Mouse (Mus musculus) cerebellum, postnatal 36 days (tissue): Measurements from ENCODE around the gene Plcb1.

ENCODE experiments used
- DNase-seq, 2 experiments: peaks; one replicate each; pipeline ENCODE4 v3.0.0; 2021 to 2022; ENCODE audit warnings: mixed read lengths in 2 of 2

Gene Plcb1

DNA sequence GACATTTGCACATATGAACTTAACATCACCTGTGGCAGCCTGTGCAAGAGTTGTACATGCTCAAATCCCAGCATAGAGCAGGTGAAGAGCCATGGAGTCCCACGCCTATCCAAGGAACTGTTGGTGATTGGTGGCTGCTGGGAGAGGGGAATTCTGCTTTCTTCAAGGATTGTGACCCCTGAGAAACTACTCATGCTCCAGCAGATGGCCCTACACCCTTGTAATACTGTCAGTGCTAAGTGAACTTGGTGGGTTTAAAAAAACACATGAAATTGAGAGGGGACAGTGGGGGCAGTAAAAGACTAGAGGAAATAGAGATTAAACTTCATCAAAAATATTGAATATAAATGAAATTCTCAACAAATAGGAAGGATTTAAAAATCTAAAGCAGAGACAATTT lies 53.0 kb downstream of the Plcb1 start:
- no peak for DNase-seq

DNA sequence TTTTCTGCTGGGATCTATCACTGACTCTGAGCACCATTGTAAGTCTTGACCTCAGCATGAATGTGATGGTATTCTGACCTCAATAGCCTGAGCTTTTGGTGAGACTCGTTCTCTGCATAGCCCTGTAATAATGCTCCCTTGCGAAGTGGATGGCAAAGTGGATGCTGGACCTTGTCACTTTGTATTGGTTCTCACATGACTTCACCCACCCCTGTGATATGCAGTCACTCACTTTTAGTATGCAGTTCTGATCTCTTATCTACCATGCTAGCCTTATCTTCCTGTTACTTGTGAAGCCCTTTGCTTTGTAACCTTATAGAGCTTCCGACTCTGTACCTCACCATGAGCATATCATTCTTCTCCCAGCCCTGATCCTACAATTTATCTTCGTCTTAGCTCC lies 57.0 kb downstream of the Plcb1 start:
- no peak for DNase-seq

DNA sequence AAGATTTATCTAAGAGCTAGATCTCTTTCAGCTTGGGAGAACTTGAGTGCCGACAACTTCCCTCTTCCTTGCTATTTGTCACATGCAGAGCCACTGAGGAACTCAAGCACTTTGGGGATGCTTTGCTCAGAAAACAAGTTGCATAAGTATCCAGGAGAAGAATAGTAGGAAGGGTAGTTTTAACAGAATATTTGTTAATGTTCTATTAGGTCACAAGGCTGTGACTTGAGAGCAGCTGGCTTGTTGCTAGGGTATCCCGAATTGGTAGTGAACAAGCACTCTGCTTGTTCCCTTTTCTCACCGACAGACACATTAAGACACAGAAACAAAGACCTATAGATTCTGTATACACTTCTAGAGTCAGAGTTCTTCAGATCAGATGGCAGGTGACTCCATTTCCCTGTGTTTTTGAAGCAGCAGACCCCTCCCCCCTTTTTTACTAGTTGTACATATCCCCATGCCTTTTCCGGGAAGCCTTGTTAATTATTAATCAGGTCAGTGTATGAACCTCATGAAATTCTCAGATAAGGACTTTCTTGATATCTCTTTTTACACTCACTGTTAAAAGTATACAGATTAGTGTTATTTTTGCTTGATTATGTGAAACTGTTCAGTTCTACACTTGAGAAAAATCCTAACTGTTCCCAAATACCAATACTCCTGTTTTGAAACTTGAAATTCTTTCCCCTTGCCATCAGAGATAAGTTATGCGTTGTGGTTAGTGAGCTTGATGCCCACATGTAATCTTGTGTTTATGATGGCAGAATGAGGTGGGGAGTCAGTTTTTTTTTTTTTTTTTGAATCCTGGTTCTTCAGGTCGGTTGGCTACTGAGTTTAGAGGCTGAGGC lies 58.7 kb downstream of the Plcb1 start:
- DNase-seq: no peak

DNA sequence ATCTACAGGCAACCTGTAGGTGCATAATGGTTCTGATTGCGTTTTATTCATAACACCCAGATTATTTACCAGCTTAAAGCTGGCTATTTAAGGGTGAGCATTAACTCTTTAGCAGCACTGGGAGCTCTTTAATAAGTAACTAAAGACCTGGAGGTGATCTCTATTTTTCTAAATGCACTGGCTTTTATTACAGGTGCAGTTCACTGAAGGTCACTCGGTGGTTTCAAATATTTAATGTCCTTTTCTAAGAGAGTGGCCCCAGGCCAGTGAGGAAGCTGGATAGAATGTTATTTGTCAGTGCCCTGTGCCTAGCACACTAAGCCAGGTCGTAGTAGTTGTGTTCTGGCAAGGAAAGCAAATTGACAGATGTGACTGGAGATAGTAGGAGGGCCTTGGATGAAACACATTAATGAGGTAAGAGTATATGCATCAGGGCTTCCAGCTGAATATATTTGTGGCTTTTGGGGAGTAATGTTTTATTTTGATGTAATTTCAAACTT lies 59.4 kb downstream of the Plcb1 start:
- DNase-seq: no peak

DNA sequence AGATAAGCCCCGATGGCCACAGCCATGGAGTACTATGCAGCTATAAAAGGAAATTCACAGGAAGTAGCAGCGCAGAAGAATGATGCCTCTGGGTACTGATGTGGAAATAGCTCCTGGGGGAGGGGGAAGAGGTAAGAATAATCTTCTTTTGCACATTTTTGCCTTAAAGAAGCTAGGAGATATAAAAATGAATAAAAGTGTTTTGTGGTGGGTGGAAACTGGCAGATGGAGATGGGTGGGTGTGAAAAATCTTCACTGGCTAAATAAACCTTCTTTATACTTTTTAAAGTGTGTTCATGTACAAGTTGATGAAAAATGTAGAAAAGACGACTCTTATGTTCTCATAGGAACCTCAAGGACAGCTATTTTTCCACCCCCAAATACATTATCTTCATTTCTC lies 60.7 kb downstream of the Plcb1 start:
- no peak for DNase-seq

DNA sequence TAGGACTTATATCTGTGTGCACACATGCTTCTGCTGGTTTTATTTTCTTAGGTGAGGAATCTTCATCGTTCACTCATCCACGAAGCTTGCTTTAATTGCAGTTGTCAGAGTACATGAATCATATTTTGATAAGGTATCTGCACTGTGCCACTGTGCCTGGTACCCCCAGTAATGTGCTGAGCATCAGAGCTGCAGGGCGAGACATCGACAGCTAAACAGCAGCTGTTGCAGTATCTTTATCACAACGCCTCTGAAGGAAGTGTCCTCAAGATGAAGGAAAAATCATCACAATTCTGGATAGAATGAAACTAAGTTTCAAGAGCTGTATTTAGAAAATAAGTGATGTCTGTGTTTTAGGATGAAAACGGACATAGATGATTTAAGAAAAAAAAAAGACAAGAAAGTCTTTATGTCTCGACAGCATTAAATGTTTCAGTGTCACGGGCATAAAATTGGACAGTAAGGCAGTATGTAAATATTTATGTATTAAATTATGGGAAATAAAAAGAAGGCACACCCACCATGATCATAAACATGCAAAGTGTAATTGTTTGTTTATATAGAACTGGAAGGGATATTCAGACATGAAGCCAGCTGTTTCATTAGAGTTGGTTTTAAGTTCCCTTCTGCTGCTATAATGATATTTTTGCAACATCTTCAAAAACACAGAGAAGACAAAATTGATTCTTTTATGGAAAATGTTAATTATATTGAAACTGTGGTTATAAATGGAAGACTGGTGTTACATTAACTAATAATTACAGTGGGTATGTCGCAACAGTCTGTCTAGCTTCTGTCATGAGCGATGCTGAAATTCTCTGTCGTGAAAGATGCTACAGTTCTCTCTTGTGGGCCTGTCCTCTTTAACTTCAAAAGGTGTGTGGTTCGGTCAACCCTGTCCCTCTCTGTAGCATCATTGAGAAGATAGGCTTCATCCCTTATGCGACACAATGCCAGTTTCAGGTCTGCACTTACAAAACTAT lies 65.6 kb downstream of the Plcb1 start:
- DNase-seq: no peak

DNA sequence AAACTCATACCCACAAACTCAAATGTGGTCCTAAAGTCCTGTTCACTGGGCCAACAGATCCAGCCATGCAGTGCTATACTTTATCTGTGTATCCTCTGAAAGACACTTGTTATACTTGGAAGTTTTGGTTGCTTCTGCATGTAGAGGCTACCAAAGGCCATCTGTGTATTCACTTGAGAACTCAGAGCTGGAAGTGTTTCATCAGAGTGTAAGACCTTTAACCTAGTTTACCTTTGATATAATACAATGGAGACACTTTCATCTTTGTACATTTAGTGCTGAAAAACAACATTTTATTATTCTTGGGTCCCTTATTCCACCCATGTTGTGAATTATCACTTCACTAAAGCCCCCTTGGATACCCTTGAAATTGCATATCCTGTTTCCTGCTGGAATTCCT lies 70.4 kb downstream of the Plcb1 start:
- no peak for DNase-seq

DNA sequence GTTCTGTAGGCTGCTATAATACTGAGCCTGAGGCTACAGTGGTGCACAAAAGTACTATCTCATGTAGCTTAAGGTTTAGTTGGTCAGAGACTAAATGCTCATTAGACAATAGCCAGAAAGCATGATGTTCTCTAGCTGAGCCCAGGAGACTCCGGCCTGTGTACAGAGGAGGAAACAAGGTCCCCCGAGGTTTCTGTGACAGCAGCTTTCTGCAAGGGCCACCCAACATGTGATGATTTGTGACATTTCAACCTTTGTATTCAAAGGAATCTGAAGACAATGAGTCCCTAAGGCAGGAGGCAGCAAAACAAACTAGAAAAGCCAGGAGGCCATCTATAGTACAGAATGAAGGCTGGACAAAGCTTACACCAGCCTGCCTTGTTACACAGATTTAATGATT lies 70.8 kb downstream of the Plcb1 start:
- DNase-seq: no peak

DNA sequence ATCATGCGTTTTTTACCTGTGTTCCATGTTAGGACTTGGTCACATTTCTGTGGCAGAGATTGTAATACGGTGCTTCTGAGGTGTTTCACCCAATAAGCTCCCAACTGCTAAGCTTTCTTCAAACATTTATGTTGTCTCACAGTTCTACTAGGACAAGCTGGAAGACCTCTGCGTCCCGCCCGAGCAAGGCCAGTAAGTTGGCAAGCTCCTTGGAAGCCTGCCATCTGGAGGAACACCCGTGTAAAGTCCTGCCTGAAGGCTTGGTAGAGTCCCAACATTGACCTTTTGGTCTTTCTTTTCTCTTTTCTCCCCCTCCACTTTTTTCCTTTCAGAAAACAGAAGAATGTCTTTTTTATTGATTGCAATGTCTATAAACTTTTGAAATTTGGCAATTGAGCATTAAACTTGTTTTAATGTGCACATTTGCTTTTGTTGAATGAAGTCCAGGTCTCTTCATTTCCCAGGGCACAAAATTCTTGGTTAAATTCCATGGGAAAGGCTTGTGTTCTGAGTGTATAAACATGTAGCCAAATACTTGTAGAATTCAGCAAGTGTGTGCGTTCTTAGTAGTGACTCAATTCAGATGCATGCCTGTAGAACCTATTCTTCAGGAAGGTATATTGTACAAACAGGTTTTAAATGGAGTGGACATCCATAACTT lies 79.2 kb downstream of the Plcb1 start:
- peak; percentile 72 to 75 for DNase-seq

DNA sequence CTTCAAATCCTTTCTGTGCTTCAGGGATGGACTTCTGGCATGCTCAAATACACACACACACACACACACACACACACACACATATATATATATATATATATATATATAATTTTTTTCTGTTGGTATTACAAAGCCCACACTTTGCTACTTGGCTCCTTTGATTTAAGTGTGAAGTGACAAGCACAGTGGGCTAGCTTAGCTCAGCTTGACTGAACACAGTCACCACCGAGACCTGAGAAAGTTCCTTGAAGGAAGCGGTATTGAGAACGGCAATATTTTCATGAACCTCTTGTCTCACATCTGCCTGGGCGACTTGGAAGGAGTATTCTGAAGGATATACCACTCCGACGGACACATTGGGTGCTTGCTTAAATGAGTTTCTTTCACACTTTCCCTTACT lies 81.5 kb downstream of the Plcb1 start:
- no peak for DNase-seq

DNA sequence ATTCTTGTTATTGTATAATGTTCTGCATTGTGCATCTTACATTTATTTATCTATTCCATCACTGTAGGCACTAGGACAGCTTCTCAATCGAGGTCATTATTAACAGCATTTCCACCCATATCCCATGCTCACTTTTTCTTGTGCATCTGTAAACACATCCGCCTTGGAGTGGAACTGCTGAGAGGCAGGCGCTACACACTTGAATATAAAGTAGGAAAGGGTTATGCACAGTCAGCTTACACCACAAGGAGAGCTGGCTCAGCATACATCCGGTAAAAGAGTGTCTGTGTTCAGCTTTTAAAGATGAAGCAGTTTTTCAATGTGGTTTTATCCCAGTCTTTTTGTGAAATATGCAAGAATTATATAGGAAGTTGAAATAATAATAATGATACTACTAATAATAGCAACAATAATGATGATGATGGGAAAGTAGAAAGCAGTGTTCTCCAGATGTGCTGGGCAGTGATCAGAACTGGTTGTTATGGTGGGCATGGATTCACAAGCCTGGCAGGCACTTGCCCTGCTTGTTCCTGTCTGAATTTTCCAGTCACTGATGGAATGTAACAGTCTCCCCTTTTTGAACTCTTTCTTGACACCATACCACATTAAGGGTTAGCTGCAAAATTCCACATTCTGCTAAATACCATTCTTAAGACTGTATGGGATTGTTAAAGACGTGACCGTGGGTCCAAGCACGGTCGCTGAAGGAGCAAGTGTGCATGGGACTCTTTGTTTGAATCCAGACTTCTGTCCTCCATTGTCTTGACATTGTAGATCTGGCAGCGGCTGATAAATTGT lies 86.0 kb downstream of the Plcb1 start:
- no peak for DNase-seq

DNA sequence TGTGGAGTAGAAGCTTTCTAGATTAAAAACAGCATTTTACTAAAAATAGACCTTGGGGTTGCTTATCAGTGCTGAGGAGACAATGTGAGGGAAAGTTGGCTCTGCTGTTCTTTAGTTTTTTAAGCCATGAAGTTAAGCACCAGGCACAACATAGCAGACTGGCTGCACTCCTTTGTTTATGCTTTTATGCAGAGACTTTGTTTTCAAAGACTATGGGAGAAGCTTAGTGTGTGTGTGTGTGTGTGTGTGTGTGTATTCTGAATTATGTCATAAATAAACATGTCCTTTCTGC lies 86.6 kb downstream of the Plcb1 start:
- DNase-seq: no peak

DNA sequence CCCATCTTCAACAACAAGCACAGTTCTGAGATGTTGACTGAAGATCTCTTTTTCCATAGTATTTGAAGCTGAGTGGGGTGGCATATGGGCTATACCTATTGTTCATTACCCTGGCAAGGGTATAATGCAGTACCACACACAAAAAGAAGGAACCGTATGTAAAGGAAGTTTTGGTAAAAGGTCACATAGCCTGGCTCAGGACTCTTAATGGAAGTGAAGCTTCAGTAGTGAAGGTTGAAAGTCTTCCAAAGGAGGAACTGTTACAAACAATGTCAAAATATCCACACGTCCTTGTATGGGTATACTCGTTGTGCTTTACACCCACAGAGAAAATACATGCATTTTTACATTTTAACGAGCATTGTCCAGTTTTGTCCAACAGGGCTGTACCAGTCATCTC lies 91.3 kb downstream of the Plcb1 start:
- no peak for DNase-seq

DNA sequence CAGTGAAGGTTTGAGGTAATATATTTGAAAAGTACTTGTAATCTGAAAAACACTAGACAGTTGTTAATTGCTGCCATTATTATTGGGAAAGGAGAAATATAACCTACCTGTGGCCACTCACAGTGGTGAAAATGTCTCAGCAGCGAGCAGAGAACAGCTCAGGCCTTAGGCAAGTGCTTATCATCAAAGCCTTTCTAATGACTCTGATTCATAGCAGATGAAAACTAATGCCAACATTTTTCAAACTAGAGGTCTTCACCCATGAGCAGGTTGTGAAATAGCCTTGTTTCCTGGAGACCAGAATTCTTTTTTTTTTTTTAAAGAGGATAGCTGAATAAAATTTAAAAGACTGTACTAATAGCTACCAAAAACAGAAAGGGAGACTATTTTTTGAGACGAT lies 105.3 kb downstream of the Plcb1 start:
- no peak for DNase-seq

DNA sequence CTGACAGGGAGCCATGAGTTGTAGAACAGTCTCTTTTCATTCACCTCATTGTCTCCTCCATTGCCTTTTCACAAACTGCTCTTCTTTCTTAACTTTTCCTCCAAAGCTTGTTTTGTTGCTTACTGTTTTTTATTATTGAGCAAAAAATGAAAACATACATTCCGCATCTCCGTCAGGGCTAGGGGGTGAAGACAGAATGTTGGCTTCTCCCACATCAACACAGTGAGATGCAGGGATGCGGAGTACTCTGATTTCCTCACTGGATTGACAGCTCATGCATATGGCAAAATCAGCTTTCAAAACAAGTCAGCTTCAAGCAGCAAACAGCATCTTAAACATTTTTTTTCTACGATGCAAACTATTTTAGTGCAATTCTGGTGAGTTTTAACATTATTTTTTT lies 108.9 kb downstream of the Plcb1 start:
- DNase-seq: no peak

DNA sequence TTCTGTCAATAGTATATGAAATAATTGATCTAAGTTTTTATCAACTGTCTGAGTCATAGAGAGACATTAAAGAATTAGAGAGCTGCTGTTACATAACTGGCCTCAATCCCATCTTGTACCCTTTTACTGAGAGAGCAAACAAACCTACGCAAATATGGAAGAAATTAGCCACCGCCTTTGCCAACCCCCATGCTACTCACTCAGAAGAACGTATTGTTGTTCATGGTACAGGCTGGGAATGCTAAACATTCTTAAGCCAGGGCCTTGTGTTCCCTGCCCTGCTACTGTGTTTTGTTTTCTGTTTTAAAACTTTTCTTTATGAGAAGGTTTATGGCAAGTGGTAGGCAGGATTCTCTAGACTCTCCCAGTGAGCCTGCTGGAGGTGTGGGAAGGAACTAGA lies 110.3 kb downstream of the Plcb1 start:
- DNase-seq: no peak

DNA sequence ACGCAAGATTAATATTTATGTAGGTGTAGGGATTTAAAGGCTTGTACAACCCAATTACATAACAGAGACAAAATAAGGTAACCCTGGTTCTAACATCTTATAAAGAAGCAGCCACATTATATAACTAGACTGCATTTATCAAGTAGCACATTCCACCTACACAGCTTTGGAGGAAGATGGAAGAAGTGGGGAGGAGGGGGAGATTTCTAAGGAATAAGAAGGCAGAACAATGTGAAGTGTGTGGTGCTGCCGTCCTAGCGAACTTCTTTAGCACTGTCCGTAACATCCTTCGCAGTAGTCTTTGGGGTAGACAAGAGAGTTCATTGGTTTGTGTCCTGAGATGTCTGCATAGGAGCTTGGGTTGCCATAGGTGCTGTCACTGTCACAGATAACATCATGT lies 111.2 kb downstream of the Plcb1 start:
- no peak for DNase-seq

DNA sequence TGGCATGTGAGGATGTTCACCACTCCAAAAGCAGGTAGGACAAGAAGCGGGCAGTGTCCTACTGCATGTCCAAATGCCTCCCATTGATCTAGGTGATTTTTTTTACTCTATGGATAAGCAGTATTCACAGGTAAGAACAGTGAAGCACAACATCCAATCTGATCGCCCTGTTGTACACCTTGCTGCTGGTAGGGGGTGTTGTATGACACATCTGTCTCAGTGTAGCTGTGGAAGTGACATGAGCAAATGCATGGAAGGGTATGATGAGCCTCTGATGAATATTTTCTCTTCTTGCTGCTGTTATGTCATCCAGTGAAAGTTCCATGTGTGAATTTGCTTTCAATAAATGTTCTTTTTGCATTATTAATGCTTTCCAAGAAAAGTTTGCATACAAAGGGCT lies 115.7 kb downstream of the Plcb1 start:
- no peak for DNase-seq

DNA sequence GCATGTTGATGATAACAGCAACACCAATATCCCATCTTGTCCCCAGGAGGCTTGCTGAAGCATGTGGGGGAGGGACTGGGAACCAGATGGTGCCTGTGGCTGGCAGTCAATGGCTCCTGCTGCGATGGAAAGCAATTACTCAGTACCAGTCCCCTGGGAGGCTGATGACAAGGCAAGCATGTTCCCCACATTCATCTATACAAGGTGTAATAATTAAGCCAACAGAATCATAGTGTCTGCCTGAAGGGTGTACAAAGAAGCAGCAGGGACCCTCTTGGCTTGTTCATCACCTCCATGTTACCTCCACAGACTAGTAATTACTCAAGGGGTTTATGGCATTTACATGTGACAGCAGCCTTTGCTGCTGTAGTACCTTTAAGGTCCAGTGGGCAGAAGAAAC lies 125.0 kb downstream of the Plcb1 start:
- DNase-seq: peak; percentile 77 to 79

DNA sequence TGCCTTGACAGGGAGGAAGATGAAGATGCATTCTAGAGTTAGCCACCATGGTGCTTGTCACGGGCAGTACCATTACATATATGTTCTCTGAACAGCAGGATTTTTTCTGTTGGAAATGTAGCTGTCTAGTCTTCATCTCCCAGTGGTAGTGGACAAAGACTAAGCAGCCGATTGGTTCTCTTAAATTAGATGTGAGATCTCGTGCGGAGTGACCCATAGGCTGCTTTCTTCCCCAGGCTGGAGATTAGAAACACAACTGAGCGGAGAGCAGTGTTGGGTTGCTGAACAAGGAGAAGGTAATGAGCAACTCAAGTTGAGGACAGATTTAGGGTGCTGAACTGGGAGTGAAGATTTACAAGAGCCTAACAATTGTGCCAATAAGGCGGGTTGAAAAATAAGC lies 125.5 kb downstream of the Plcb1 start:
- no peak for DNase-seq

DNA sequence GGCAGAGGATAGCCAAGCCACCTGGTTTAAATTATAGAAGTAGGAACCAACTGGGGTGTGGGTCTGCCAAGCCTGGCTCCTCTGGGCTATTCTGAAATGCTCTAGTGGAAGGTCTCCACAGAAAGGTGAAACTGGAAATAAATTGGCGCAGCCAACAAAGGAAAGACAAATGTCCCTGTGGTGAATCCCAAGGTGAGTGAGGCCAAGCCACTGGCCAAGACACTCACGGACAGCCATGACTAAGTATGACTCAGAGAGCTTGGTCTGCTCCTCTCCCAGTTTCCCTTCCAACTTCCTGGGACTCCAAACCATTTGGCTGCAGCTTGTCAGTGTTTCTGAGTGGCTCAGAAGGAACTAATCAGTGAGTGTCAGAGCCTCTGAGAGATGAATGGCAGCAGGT lies 126.7 kb downstream of the Plcb1 start:
- peak; percentile 20 to 46 for DNase-seq

DNA sequence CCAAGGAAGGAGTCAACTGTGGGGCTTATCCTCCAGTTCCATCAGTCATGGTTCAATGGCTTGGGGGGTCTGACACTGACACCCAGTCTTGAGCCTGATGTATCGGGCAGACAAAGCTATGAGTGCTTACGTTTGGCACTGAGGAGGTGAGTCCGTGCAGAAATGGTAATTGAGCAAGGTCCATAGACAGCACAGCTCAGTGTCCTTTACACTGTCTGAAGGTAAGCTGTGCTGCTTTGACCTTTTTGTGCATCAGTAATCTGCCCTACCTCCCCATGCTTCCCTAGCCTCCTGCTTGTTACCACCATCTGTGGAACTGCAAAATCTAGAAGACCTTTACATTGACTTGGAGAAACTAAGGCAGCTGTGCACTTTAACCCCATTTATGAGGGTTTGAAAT lies 127.7 kb downstream of the Plcb1 start:
- no peak for DNase-seq
